Mouse (Mus musculus): ENCODE measurements around the gene Adam1b. TPM values are rescaled to one million over a fixed set of nuclear protein-coding genes. Genes with fewer than 3 reads are reported as not detected.

Adam1b gene
- polyA plus RNA-seq, 1 experiment from 2014 or later: not detected

GRCm38 (mm10) chr5:121477680-121478079, 25.6 kb downstream of the Adam1b start:
- no peak for ATAC-seq (ENCODE audit: low read depth)
- H3K4me1 ChIP-seq (replicated peaks): no peaks in the 10 kb centered on the region
- 38% methylated on average over 3 of the region's 3 CpGs for WGBS
- H3K4me3 ChIP-seq: no peak overlapping the region
- H3K27ac ChIP-seq (replicated peaks): no peak overlapping the region
- no peak overlapping the region for H3K9ac ChIP-seq
- no peaks in the 10 kb centered on the region for H3K36me3 ChIP-seq
- no peaks in the 10 kb centered on the region for H3K27me3 ChIP-seq
- no peak overlapping the region for H3K4me2 ChIP-seq
- no peaks in the 10 kb centered on the region for H3K9me3 ChIP-seq

GRCm38 (mm10) chr5:121476040-121476439, 27.2 kb downstream of the Adam1b start:
- no peak for ATAC-seq (ENCODE audit: low read depth)
- Histone ChIP-seq H3K27me3 (no peaks in the 10 kb centered on the region), H3K27ac (replicated peaks) (no peak overlapping the region), H3K4me2 (no peak overlapping the region), H3K4me3 (no peak overlapping the region), H3K9me3 (no peaks in the 10 kb centered on the region), H3K36me3 (no peaks in the 10 kb centered on the region), H3K4me1 (replicated peaks) (no peaks in the 10 kb centered on the region), H3K9ac (no peak overlapping the region)
- 78% methylated on average over 1 of the region's 1 CpGs for WGBS

DNA sequence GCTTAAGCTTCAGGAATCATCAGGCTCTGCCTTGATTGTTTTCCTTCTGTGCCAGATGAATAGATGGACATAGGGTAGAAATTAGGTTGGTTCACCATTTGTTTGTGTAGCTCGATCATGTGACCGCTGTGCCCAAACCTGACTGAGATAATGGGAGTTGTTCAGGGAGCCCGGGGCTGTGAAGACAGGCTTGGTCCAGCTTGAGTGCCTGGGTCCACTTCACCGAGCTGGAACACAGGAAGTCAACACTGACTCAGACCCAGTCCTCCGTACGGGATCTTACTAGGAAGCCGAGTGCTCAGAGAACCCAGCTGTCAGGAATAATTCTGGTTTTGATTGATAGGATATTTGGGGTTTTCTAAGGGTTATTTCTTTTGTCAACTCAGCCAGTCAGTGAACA, 28.6 kb downstream of the Adam1b start:
- Histone ChIP-seq H3K4me1 (replicated peaks) (no peaks in the 10 kb centered on the region), H3K27ac (replicated peaks) (no peak overlapping the region), H3K9me3 (no peaks in the 10 kb centered on the region), H3K36me3 (no peaks in the 10 kb centered on the region), H3K9ac (no peak overlapping the region), H3K4me3 (no peak overlapping the region), H3K4me2 (no peak overlapping the region), H3K27me3 (no peaks in the 10 kb centered on the region)
- WGBS: 85% methylated on average over 7 of the region's 7 CpGs
- no peak for ATAC-seq (ENCODE audit: low read depth)

DNA sequence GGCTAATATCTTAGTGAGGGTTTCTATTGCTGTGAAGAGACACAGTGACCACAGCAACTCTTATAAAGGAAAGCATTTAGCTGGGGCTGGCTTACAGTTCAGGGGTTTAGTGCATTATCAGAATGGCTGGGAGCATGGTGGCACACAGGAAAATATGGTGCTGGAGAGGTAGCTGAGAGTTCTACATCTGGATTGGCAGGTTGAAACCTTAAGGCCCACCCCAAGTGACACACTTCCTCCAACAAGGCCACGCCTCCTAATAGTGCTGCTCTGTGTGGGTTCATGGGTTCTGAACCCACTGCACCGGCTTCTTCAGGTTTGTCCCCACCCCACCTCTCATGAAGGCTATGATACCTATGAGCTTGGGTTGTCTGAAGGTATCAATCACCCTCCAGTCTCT, 30.8 kb downstream of the Adam1b start:
- Histone ChIP-seq H3K4me3 (no peak overlapping the region), H3K36me3 (no peaks in the 10 kb centered on the region), H3K9me3 (no peaks in the 10 kb centered on the region), H3K27ac (replicated peaks) (no peak overlapping the region), H3K27me3 (no peaks in the 10 kb centered on the region), H3K4me2 (no peak overlapping the region), H3K9ac (no peak overlapping the region), H3K4me1 (replicated peaks) (no peaks in the 10 kb centered on the region)
- ATAC-seq (ENCODE audit: low read depth): no peak
- 92% methylated on average over 2 of the region's 2 CpGs for WGBS

GRCm38 (mm10) chr5:121469566-121469965, 33.7 kb downstream of the Adam1b start:
- Histone ChIP-seq H3K36me3 (no peaks in the 10 kb centered on the region), H3K4me1 (replicated peaks) (no peaks in the 10 kb centered on the region), H3K27ac (replicated peaks) (no peak overlapping the region), H3K9me3 (no peaks in the 10 kb centered on the region), H3K9ac (no peak overlapping the region), H3K27me3 (no peaks in the 10 kb centered on the region), H3K4me3 (no peak overlapping the region), H3K4me2 (no peak overlapping the region)
- no peak for ATAC-seq (ENCODE audit: low read depth)
- 52% methylated on average over 3 of the region's 3 CpGs for WGBS

- WGBS: 80% methylated on average over 5 of the region's 5 CpGs
- no peaks in the 10 kb centered on the region for H3K4me1 ChIP-seq (replicated peaks)
- no peaks in the 10 kb centered on the region for H3K9me3 ChIP-seq
- no peak overlapping the region for H3K27ac ChIP-seq (replicated peaks)
- no peak overlapping the region for H3K4me2 ChIP-seq
- no peak overlapping the region for H3K9ac ChIP-seq
- H3K27me3 ChIP-seq: no peaks in the 10 kb centered on the region
- H3K36me3 ChIP-seq: no peaks in the 10 kb centered on the region
- no peak overlapping the region for H3K4me3 ChIP-seq
- no peak for ATAC-seq (ENCODE audit: low read depth)
These were observed 39.5 kb downstream of the Adam1b start for GRCm38 (mm10) chr5:121463601-121464250.

DNA sequence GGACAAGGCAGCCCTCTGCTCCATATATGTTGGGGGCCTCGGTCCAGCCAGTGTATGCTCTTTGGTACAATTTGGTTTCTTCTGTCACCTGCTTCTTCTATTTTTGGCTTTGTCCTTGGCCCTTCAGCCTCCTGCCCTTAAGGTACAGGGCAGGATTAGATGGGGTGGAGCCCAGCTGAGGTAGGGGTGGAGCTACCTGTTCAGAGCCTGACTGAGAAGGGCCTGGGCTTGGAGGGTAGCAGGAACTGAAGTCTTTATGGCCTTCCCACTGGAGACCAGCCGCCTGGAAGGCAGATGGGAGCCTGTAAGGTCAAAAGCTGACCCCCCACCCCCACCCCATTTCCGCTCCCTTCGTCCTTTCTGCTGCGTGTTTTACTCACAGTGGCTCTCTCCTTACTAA, 40.3 kb downstream of the Adam1b start:
- Histone ChIP-seq H3K9ac (no peak overlapping the region), H3K36me3 (no peaks in the 10 kb centered on the region), H3K9me3 (no peaks in the 10 kb centered on the region), H3K4me2 (no peak overlapping the region), H3K27ac (replicated peaks) (no peak overlapping the region), H3K27me3 (no peaks in the 10 kb centered on the region), H3K4me3 (no peak overlapping the region), H3K4me1 (replicated peaks) (no peaks in the 10 kb centered on the region)
- 58% methylated on average over 5 of the region's 5 CpGs for WGBS
- ATAC-seq (ENCODE audit: low read depth): no peak

DNA sequence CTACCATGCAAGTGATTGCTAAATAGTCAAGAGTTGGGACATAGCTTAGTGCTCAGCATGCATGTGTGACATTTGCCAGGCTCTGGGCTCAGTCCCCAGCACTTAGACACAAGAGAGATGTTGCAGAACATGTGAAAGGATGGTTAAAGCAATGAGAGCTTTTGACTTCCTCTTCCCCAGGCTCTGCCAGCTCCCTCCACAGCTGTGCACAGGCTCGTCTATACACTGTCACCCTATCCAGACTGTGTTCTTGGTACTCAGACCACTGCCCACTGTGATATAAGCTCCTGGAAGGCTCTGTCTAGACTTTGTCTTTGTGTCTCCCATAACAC, 41.1 kb downstream of the Adam1b start:
- Histone ChIP-seq H3K4me1 (replicated peaks) (no peaks in the 10 kb centered on the region), H3K9ac (no peak overlapping the region), H3K4me2 (no peak overlapping the region), H3K27me3 (no peaks in the 10 kb centered on the region), H3K36me3 (no peaks in the 10 kb centered on the region), H3K9me3 (no peaks in the 10 kb centered on the region), H3K4me3 (no peak overlapping the region), H3K27ac (replicated peaks) (no peak overlapping the region)
- ATAC-seq (ENCODE audit: low read depth): no peak
- 38% methylated on average over 1 of the region's 1 CpGs for WGBS

- no peaks in the 10 kb centered on the region for H3K9me3 ChIP-seq
- WGBS: 63% methylated on average over 4 of the region's 4 CpGs
- ATAC-seq (ENCODE audit: low read depth): no peak
- no peak overlapping the region for H3K4me3 ChIP-seq
- H3K9ac ChIP-seq: no peak overlapping the region
- no peaks in the 10 kb centered on the region for H3K36me3 ChIP-seq
- no peak overlapping the region for H3K27ac ChIP-seq (replicated peaks)
- no peak overlapping the region for H3K4me2 ChIP-seq
- H3K4me1 ChIP-seq (replicated peaks): no peaks in the 10 kb centered on the region
- no peaks in the 10 kb centered on the region for H3K27me3 ChIP-seq
These were observed 41.7 kb downstream of the Adam1b start for GRCm38 (mm10) chr5:121461339-121462170.

GRCm38 (mm10) chr5:121455510-121456265, 47.5 kb downstream of the Adam1b start:
- H3K4me2 ChIP-seq: no peak overlapping the region
- WGBS: 70% methylated on average over 9 of the region's 9 CpGs
- no peaks in the 10 kb centered on the region for H3K36me3 ChIP-seq
- no peaks in the 10 kb centered on the region for H3K9me3 ChIP-seq
- H3K27ac ChIP-seq (replicated peaks): no peak overlapping the region
- H3K27me3 ChIP-seq: no peaks in the 10 kb centered on the region
- no peak for ATAC-seq (ENCODE audit: low read depth)
- peaks cover 25% of the 10 kb centered on the region for H3K4me1 ChIP-seq (replicated peaks)
- no peak overlapping the region for H3K9ac ChIP-seq
- H3K4me3 ChIP-seq: no peak overlapping the region

DNA sequence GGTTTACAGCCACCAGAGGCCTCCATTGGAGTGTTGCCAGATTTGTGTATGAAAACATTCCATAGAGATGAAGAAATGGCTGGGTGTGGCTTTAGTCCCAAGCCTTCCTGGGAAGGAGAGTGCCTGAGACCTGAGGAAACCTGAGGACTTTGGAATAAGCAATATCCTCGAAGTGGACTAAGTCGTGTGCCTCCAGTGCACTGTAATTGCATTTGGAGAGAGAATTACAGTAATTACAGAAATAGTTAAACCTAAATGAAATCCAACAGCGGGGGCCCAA, 48.8 kb downstream of the Adam1b start:
- H3K9me3 ChIP-seq: no peaks in the 10 kb centered on the region
- H3K4me1 ChIP-seq (replicated peaks): peaks cover 37% of the 10 kb centered on the region
- H3K9ac ChIP-seq: no peak overlapping the region
- no peak overlapping the region for H3K4me2 ChIP-seq
- peaks cover 5% of the 10 kb centered on the region for H3K36me3 ChIP-seq
- no peaks in the 10 kb centered on the region for H3K27me3 ChIP-seq
- H3K4me3 ChIP-seq: no peak overlapping the region
- 92% methylated on average over 3 of the region's 3 CpGs for WGBS
- no peak for ATAC-seq (ENCODE audit: low read depth)
- no peak overlapping the region for H3K27ac ChIP-seq (replicated peaks)

DNA sequence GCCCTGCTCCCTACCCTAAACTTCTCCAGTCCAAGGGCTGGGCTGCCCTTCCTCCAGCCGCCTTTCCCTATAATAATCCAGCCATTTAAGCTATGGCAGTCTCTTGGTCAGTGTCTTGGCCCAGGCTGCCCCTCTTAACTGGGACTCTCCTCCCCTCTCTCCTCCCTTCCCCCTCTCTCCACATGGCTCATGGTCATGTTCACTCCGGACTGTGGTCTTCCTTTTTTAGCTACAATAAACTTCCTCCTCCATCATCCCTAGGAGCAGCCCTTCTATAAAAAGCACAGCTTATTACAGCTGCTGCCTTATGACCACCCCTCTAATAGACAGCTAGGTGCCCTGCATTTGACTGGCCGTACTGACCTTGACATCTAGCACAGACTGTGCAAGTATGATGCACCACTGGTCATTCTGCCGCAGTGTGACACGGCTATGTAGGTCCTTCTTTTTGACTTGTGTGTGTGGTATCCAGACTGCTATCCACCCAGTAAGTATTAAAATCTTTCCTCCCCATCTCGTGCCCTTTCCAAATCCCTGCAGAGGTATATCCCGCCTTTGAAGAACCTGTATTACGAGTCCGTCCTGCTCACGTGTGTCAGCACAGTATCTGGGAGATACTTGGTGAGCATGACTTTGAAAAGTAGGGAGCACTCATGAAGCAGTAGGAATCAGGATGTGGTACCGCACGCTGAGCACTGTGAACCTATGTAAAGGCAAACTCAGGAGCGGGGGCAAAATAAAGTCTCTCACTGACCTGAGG, 49.3 kb downstream of the Adam1b start:
- H3K4me1 ChIP-seq (replicated peaks): peaks cover 41% of the 10 kb centered on the region
- H3K36me3 ChIP-seq: peaks cover 11% of the 10 kb centered on the region
- ATAC-seq (ENCODE audit: low read depth): no peak
- no peaks in the 10 kb centered on the region for H3K9me3 ChIP-seq
- H3K27ac ChIP-seq (replicated peaks): no peak overlapping the region
- 95% methylated on average over 13 of the region's 13 CpGs for WGBS
- 0 out of 2 replicates have a peak overlapping the region, but pooled peaks have one; percentile 79 for H3K4me3 ChIP-seq
- H3K9ac ChIP-seq: no peak overlapping the region
- no peaks in the 10 kb centered on the region for H3K27me3 ChIP-seq
- H3K4me2 ChIP-seq: peak overlapping the region; percentile 79; the same call in 1 of the 2 replicates

All from neural tube, embryonic 13.5 days (tissue).